Mouse (Mus musculus) kidney, postnatal 36 days (tissue): ENCODE data around the gene Mkrn1.
A peak's percentile ranks its signal among the peaks of the same experiment; 100 is the strongest.
"Not testable (repeated sequence)": the region's sequence is repeated elsewhere in the genome, so short reads cannot be mapped to it uniquely, and the experiment has no call there.

Experiments
- DNase-seq, 2 experiments: peaks; one replicate each; pipeline ENCODE4 v3.0.0; 2021 to 2022; ENCODE audit warnings: mixed read lengths in 2 of 2

Mkrn1 gene

GRCm38 (mm10) chr6:39378161-39378835 is 42.0 kb downstream of the Mkrn1 start:
- DNase-seq: not testable (repeated sequence)

DNA sequence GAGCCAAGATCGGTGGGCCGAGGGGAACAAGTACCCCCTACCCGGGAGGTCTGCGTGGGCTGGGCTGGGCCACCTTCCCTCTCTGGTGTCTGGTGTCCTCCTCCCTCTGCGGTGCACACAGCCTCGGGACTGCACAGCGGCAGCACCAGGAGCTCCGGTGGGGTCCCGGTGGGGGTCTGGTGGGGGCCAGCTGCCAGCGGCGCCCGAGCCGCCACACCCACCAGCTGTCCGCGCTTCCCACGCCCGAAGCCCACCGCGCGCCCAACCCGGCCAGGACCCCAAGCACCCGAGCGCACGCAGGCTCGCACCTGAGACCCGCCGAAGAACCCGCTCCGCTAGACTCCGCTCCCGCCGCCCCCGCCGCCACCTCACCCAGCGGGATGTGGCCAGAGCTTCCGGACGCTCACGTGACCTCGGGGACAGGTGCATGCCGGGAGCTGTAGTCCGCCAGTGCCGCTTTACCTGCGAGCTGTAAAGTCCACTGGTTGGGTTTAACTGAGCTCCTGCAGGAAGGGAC is 42.9 kb downstream of the Mkrn1 start, which contains the start of gene Slc37a3:
Gene Slc37a3, minus strand, starts transcription at position 365 of the 517 bp plus-strand sequence.
- peak; percentile 94 to 96 for DNase-seq

DNA sequence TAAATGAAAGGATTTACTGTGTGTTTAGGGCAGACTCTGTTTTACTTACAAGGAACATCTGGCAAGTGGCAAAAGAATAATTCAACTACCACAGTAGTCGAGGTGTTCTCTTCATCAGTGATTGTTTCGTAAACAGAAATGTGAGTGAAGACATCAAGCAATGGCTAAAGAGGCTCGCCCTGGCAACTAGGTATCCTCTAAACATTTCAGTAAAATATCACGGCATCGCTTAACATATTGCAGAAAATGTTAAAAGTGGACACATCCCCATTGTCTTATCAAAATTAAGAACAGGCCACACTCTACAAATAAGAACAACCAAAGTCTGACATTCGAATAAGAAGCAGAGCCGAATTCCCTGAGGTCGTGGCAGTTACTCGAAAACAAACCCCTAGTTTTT is 43.5 kb downstream of the Mkrn1 start:
- no peak for DNase-seq

GRCm38 (mm10) chr6:39373301-39373955 is 46.8 kb downstream of the Mkrn1 start:
- no peak for DNase-seq

- DNase-seq: peak; percentile 44
Observed at GRCm38 (mm10) chr6:39372727-39373126, 47.5 kb downstream of the Mkrn1 start.

DNA sequence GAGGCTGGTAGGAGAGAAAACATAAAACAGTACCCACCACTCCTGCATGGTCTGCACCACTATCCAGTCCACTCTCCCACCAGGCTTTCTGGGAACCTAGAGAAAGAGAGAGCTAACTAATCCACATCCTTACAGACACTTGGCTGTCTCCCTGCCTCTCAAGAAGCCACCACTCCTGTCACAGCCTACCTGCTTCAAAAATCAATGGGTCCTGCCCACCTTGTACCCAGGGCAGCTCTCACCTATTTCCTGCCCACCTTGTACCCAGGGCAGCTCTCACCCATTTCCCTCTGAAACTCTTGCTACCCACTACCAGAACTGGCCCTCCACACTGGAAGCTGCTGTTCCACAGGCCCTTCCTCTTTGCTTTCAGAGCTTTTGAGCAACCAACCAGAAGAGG is 48.2 kb downstream of the Mkrn1 start:
- DNase-seq: no peak

GRCm38 (mm10) chr6:39369631-39370030 is 50.6 kb downstream of the Mkrn1 start:
- no peak for DNase-seq

DNA sequence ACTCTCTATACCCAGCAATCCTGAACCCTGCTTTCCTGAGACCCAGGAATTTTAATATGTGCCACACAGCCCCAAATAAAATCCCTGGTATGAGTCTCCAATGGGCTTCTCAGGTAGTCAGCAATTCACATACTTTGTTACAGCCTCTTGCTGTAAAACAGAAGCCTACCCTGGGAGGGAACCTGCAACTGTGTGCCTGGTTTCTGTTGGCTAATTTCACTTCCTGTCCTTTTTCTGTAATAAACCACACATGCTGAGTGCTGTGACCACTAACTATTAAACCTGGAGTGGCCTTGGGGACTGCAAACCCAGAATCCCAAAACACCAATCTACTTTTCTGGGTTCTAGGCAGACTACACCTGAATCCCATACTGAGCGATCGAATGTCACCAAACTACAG is 57.6 kb downstream of the Mkrn1 start:
- DNase-seq: no peak

- not testable (repeated sequence) for DNase-seq
Observed at GRCm38 (mm10) chr6:39359207-39359606, 61.1 kb downstream of the Mkrn1 start.

GRCm38 (mm10) chr6:39348946-39349345 is 71.3 kb downstream of the Mkrn1 start:
- no peak for DNase-seq

DNA sequence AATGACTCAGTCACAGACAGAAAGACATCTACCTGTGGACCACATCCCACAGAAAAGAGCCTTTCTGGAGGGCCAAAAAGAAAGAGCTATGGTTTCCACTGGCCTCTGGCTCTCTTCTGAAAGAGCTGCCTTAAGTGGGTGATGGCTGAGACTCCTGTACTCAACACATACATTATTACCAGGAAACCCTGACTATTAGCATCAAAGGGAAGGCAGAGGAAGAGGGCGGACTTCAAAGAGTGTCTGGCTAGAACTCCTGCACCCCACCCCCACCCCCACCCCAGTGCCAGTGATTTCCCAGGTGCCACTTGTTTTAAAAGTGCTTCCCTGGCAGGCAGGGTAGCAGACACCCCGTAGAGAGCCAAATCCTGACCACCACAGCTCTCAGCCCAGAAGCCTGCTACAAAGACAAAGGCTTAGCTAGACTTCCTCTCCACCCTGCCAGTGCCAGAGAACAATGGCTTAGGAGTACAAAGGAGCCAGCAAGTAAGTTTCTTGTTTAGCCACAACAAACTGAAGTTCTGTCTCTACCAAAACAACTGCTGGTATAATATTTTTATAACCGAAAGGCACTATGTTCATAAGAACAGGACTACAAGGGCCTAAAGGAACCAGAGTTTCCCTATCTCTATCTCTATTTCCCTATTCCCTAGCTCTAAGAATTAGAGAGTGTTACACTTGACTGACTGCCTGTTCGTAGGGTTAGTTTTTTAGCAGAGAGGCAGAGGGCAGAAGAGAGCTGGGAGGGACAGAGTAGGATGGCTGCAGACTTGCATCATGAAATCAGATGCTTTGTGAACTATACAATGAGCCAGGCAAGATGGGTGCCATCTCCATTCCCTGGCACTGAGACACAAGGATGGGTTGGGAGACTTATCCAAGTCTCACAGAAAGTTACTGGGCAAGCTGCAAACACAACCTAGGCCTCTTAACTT is 72.1 kb downstream of the Mkrn1 start:
- peak; percentile 12 to 13 for DNase-seq
